Mouse (Mus musculus) cerebellum, postnatal 36 days (tissue): ENCODE results near the gene Lmx1b.
A peak's percentile ranks its signal among the peaks of the same experiment; 100 is the strongest.

Experiments used
- DNase-seq, 2 experiments: peaks; one replicate each; pipeline ENCODE4 v3.0.0; 2021 to 2022; ENCODE audit warnings: mixed read lengths in 2 of 2

Lmx1b gene

DNA sequence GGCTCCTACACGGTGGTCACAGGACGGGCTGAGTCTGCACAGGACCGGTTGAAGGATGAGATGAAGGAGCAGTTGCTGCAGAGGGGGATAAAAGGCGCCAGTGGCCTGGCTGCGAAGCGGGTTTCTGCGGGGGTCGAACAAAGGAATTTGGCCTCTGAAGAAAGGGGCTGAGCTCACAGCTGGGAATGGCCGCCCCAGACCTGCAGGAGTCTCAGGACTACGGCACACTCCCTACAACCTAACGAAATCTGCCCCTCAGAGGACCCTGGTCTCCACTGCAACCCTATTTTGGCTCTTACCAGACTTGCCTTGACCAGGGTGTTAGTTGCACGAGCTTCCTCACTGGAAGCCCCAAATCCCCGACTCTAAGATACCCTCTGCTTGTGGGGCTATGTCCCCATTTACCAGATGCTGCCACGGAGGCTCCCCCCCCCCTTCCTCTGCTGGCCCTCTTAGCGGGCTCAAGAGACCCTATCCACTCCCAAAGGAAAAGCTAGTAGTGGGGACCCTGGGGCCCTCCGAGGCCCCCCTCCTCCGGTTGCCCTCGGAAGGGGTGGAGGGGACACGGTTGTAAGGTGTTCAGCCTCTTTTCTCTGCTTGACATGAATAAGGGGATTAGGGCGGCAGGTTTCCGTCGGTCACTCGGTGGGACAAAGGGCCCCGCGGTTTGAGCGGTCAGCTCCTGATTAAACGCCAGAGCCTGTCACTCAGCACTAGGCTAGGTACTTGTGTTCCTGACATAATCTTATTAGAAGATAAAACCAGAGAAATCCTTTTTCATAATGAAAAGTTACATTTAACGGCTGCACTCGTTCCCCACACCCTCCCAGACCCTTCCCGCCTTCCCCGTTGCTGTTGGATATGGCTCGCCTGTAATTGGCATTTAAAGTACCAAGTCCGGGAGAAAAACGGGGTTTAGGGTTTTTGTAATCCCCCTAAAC lies 10.0 kb downstream of the Lmx1b start:
- DNase-seq: no peak

DNA sequence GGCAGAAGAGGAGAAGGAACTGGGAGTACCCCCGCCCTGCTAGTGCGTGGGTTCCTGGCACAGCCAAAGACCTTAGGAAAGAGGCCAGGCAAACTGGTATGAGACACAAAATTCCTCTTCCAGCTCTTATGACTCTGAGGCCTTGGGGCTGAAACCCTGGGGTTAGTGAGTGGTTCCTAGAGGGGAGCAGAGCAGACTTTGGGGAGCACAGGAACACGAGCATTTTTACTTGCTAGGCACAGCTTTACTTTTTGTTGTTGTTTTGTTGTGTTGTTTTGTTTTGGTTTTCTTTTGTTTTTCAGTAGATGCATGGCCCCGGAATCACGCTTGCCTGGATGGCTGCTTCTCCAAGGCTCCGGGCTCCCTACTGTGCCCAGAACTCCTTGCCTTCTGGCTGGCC lies 10.7 kb downstream of the Lmx1b start:
- no peak for DNase-seq

DNA sequence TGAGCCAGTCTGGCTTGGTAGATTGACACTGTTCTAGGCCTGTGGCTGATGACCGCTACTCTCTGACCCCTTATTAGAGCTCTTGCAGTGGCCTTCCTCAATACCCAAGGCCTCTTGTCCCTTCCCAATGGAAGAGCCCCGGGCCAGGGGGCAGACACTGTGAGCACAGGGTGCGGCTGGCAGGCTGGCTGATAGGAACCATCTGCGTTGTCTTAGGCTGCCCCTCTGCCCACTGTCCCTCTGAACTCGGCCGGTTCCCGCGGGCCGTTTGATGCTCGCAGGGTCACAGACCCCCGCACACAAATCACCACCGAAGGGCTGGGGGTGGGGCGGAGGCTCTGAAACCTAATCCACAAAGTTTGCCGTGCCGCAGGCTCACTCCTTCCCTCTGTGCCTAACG lies 11.5 kb downstream of the Lmx1b start:
- no peak for DNase-seq

DNA sequence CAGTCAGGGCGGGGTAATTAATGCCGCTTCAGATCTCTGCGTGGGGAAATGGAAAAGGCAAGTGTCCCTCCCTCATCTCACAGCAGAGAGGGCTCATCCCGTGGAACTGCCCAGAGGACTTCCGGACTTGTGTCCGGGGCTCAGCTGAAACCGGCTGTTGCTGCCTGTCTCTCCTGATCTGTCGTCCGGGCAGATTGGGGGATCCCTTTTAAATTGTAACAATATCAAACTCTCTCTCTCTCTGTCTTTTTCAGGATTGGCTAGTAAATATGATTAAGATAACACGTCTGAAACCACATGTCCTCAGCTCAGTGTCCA lies 13.3 kb downstream of the Lmx1b start:
- no peak for DNase-seq

DNA sequence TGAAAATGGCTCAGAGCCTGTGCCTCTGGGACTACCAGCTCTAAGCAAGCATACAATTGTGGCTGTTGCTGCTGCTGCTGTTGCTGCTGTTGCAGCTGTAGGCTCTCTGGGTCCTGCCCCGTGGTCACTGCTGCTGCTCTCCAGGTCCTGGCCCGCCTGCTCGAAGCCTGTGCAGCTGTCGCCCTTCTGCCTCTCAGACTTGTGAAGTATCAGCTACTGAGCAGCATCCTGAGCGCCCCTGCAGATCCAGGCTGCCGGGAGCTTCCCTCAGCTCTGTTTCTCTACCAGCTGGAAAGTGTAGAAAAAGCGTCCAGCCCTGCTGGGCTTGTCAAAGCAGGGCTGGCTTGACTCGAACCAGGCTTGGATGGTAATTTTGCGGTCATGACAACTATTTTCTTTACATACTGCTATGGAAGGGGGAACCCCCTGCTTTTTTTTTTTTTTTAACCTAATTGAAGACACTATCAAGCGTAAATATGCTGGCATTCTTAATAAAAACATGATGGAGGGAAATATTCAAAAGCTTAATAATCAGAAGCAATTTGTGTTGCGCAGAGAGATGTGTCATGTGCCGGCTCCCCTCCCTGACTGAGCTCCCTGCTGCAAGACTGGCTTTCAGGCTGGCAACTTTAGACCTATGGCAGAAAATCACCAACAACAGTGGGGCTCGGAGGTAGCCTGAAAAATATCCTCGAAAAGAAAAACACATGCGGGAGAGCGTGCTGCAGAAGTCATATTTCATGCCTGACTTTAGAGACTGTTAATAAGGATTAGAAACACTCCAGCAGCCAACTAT lies 13.9 kb downstream of the Lmx1b start:
- no peak for DNase-seq

DNA sequence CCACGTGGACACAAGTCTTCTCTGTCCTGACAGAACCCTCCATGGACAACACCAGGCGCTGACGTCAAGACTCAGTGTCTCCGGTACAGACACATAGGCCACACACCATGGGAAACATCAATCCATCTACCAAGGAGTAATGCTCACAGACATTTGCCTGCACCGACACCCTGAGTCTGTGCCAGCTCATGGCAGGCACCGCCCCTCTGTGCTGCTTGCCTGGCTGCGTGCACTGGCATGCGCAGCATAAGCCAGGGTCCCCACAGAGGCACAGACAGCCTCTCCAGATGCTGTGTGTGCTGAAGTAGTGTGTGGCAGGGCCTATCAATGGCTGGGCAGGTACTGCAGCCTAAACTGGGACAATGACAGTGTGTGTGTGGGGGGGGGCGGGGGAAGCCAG lies 22.6 kb downstream of the Lmx1b start:
- DNase-seq: no peak

DNA sequence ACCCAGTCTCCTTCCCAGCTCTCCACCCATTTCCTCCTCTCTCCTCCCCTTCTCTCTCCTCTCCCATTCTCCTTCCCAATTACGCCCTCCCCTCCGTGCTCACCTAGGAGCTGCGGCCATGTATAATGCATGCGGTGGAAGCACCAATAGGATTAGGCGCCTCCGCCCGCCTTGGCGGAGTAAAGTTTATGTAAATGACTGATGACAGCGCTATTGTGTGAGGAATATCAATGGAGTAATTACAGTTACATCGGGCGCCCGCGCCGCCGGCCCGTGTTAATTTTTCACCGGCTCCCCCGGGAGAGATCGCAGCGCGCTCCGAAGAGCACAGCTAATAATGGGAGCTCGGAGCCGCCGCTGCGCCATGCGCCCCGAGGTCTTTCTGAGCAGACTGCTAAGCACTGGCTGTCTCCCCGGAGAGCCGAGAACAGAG lies 23.9 kb downstream of the Lmx1b start:
- DNase-seq: peak; percentile 33 to 45

DNA sequence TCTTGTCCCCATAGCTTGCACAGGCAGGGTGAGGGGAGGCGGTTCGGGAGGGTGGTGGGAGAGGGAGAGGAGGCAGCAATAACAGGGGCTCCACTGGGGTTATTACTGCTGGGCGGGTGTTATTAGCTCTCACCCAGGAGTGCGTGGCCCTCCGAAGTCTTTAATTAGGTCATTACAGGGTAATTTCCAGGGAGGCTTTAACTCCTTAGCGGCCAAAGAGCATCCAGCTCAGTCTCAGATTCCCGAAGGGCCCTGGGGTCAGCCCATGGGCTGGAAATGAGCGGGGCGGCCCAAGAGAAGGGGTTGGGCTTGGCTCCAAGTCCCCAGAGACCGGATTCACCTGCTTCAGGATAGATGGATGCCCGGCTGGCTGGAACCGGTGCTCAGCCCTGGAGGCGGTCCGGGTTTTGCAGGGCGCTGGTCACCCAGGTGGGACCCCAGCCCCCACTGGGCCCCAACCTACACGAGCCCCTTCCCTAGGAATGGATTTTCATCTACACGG lies 24.4 kb downstream of the Lmx1b start:
- DNase-seq: peak; percentile 19 to 25

DNA sequence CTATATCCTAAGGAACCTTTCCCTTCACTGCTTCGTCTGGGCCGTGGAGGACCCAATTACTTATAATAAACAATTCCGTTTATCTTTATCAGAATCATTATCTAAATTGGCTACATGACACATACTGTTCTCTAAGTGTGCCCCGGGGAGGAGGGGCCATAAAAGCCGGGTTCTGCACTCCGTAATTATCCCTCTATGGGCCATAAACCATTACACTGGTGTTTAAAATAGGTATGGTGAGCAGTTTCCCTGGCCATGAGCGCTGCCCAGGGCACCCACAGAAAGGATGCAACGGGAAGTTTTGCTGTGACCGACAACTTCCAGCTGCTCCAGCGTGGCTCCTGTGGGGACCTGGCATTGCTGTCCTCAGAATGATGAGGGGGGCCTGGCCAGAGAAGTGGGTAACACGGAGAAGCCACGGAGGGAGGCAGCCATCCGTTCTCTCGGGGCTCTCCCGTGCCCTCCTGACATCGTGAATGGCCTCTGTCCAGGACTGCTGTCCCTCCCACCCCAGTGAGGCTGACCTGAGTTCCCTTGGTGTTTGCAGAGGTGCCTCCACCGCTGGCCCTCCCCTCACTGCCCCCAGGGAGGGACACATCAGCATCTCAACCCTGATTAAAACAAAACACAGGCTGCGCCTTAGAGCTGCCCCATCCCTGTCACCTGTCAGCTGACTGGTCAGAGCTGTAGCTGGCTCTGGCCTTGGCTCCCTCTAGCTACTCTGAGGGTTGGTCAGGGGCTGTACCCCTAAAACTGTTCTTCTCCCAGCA lies 34.6 kb downstream of the Lmx1b start:
- DNase-seq: no peak

DNA sequence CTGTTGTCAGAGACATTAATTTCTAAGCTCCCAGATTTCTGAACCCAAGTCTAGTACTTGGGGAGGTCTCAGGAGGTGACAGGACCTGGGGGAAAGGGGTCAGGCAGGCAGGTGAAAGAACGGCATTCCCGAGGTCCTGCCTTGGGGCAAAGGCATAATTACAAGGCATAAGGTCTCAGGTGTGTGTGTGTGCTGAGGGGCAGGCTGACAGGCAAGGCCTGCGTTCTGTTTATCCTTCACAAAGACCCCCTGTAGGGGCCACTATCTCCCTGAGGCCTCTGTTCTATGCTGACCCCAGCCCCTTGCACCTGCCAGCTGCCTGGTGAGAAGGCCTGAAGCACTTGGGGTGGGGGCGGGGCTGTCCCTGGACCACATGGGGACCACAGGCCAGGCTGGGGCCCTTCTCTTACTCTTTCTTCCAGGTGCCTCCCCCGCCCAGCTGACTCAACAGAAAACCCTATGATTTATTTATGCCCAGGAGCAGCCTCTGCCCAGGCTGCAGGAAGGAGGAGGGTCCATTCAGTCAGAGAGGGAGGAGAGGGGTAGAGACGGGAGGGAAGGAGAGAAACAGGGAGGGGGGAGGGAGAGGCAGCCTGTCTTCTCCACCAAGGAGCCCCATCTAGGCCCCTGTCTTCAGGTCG lies 35.3 kb downstream of the Lmx1b start:
- DNase-seq: no peak

DNA sequence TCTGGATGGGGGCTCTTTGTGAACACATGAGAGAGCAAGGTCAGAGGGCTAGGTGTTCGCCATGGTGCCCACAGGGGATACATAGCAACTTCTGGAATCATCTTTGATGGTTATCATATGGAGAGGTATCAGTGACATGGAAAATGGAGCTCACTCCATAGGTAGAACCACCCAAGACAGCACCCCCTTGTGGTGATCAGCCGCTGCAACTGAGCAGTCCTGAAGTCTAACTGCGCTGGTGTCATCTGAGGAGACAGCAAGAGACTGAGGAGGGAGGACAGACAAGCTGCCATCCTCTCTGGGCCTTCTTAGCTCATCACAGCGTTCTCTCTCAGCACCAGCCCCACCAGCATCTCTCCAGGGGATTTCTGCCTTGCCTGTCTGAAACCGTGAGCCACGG lies 39.8 kb downstream of the Lmx1b start:
- DNase-seq: no peak

DNA sequence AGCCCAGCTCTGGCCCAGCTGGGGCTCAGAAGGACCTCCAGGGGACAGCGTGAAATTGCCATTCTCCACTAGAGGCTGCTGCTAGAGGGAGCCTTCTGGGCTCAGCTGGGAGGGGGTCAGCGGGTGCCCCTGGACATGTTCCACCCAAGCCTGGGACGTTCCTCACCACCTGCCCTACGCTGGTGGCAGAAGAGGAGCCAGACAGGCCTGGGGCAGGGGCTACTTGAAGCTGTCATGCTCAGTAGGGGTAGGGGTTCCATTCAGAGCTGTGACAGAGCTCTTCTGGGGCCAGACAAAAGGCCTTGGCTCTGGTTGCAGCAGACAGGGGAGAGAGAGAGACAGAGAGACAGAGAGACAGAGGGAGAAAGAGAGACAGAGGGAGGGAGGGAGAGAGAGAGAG lies 42.9 kb downstream of the Lmx1b start:
- DNase-seq: no peak

DNA sequence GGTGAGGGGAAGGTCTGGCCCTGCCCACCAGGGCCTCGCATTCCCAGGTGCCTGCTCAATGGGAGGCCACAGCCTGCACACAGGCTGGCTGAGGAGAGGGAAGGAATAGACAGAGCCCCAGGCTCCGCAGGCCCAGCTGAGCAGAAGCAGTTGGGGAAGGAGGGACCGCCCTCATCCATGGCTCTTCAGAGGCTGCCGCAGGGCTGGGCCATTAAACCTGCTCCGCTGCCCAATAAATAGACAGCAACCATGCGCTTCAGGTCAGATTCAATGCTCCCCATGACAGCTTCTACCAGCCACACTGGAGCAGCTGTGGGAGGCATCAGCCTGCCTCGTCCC lies 45.3 kb downstream of the Lmx1b start:
- DNase-seq: no peak

DNA sequence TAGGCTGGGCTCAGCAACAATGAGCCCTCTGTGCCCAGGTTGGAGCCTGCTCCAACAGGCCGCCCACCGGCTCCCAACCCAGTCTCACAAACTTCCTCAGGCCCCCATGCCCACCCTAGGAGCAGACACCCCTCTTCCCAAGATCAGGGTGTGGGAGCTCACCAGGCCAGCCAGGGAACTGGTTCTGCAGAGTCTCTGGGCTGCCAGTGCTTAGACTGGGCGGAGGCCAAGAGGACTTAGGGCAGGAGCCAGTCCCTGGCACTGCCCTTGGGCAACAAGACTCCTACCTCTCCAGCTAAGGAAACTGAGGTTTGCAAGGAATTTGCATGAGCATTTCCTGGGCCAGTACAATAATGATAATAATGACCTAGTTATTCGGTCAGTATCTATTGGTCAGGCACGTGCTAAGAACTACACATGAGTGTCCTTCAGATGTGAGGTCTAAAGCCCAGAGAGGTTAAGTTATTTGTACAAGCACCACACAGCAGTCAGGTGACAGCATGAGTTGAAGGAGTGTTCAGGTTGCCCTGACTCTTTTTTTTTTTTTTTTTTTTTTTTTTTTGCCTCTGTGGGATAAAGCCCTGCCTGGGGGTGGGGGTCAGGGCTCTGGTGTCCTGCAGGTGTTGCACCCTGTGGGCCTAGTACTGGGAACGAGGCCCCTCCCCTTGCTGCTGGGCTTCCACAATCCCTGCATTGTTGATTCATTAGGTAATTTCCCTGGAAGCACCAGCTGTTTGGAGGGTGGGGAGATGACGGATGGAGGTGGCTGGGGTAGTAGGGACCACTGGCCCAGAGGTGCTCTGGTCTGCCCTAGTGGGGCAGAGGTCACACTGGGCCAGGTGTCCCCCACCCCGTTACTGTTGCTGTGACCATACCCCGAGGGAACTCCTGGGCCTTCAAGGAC lies 45.9 kb downstream of the Lmx1b start:
- DNase-seq: no peak

DNA sequence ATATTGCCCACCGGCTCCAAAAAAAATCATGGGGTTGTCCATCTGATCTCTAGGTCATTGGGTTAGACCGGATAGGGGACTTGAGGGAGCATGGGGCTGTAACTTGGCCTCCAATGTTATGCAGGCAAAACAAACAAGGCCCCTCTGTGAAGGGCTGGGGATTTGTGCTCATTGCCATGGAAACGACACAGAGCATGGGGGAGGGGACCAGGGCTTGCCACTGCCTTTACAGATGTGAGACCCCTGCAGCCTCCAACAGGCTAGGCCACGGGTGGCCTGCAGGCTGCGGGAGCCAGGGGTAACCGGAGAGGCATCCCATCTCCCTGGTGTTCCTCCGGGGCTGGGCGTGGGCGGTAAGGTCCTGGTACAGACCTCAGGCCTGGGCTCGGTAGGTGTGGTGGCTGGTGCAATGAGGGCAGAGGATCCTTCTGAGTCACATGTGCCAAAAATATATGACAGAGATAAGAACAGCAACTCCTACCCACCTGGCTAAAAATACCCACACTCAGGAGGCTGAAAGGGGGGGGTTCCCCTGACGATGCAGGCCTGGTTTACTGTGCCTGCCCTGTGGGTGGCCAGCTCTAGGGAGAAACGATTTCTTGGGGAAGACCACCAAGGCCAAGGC lies 47.3 kb downstream of the Lmx1b start:
- DNase-seq: no peak

DNA sequence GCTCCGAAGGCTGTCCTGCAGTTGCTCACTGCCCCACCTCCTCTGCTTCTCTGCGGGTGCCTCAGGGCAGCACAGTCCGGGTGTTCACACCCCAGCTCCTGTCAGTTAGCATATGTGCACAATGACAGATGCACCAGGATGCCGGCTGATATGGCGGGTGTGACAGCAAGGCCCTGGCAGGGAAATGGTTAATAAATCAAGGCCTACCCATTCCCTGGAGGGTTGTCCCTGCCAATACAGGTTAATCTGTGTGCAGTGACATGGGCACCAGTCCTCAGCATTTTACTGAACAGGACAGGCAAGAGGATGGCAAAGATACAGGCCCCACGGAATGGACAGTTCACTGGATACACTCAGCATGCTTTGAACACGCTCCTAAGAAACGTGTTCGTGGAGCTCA lies 51.0 kb downstream of the Lmx1b start:
- DNase-seq: no peak

DNA sequence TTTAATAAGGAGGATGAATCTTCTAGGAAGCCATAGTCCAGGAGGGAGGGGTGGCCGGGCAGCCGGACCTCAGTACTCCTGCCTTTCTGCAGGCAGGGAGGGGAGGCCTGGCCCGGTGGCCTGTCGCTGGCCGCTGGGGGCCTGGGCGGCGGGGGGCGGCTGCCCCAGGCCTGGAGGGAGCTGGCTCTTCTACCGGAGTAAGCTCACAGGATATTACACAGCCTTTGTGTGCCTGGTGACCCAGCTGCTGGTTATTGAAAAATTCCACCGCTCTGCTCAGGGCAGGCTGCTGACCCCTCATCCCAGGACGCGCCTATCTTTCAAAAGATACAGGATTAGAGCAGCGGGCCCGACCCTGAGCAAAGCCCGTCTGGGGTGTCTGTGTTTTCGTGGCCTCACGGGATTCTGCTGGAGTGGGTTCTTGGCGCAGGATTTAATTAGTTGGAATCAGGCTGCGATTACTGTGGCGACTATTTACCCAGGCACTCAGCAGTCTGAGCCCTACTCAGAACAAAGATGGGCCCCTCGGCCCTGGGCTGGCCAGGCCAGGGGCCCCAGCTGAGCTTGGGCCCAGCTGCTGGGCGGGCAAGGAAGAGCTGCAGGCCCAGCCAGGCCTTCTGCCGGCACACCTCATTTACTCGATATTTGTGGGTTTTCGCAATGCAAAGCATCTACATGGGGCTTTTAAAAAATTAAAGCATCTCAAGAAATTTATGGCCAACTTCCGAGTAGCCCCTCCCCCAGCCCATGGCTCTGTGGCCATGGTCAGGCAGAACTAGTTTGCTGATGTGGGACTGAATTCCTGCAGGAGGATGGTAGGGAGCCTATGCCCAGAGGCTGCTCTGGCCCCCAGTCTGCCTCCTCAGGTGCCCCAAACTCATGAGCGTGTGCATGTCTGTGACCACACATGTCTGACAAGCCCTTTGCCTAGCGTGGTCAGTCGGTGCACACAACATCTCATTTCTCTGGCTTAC lies 55.1 kb downstream of the Lmx1b start:
- DNase-seq: no peak

DNA sequence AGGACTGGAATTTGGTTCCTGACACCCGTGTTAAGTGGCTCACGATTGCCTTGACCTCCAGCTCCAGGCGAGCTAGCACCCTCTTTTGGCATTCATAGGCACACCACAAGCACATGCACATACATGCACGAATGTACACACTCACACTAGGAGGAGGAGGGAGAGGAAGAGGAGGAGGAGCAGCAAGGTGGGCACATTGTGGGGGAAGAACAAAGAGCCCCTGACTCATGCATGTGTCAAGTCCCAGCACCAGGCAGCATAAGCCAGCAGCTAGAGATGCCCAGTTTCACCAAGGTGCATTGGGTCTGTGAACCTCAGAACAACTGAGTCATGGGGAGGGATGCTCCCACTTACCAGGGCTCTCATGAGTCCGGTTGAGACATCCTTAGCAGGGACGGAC lies 56.5 kb downstream of the Lmx1b start:
- no peak for DNase-seq

DNA sequence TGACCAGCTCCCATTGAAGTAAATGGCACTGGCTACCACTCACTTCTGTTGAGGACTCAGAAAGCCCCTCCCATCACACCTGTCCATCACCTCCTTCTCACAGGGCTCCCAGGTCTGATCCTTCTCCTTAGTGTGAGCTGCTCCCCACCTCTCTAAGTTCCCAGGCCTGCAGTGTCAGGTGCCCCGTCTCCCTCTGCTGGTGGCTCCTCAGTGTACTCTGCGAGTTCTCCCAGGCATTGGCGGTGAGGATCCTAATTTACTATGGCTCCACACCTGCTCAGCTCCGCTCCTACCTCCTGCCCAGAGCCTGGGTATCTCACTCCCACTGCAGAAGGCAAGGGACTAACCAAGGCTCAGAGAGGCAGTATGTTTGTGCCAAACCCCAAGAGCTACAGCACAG lies 57.0 kb downstream of the Lmx1b start:
- DNase-seq: no peak

DNA sequence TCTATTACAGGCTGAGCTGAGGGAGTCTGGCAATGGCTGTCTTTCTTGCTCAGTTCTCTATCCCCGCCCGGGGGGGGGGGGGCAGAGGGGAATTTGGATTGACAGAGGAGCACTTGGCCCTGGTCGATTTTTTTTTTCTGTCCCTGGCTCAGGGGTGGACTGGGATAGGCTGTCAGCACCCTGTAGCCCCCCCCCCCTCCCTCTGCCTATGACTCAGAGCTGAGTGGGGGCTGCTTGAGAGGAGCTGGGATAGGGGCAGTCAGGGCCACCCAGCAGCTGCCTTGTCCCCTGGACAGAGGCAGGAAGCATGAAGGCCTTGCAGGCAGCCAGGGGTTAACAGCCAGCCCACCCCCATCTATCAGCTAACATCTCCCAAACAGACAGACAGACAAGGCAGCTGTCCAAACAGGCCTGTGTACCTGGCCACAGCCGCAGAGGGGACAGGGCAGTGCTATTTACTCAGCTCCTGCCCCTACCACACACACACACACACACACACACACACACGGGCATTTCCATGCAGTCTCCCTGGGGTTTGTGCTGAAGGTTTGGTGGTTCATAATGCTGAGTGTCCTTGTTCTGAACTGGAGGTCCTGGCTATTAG lies 57.8 kb downstream of the Lmx1b start:
- DNase-seq: no peak
